Mouse (Mus musculus) yolk sac, embryonic 10.5 days (tissue): ENCODE data around the gene Nav1.

ENCODE experiments used
- DNase-seq: peaks from one replicate; pipeline ENCODE4 v3.0.0-alpha.2; 2017; ENCODE audit warnings: low spot score

Gene Nav1

DNA sequence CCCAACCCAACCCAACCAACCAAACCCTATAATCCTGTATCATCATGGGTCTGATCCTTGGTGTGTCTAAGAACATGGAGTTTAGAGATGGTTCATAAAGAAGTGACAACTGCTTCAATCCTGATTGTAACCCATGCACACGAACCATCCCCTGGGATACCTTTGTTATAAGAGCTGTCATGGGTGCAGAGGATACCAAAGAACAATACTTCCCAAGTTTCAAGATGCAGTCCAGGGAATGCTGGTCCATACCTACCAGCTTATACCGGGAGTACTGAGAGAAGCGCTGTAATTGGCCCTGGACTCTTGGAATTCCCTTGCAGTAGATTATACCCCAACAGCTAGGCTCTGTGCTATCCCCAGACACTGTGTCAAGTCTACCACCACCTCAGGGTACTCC, 165.2 kb downstream of the Nav1 start:
- no peak for DNase-seq

DNA sequence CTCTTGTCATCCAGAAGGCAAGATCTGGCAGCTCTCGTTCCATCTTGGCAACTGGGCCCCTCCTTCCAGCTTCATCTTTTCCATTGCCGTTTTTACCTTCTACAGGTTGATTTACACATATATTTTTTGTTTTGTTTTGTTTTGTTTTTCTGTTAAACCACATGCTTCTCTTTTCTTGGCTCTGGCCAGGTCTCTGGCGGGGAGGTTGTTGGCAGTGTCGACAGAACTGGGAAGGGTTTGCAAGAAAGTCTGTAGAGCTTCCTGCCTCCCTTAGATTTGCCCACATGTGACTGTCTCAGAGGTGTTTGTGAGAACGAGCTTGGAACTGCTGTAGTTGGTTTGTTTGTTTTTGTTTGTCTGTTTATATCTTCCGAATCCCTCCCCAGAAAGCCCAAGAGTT, 166.1 kb downstream of the Nav1 start:
- no peak for DNase-seq

DNA sequence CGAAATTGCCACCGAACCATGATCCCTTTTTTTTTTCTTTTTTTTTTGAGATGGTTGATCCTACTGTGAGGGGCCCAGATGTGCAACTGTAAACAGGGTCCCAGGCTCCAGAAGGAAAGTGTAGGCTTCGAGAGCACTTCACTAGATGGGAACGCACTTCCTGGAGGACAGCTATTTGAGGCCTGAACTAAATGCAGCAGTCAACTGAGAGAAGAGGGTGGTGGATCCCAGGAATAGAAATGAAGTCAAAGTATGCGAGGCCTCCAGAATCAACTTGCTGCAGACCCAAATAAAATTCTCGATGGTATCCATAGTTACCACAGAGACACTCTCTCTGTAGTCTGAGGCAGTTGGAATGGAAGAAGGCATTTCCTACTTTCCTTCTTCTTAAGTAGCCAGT, 168.3 kb downstream of the Nav1 start:
- DNase-seq = no peak

DNA sequence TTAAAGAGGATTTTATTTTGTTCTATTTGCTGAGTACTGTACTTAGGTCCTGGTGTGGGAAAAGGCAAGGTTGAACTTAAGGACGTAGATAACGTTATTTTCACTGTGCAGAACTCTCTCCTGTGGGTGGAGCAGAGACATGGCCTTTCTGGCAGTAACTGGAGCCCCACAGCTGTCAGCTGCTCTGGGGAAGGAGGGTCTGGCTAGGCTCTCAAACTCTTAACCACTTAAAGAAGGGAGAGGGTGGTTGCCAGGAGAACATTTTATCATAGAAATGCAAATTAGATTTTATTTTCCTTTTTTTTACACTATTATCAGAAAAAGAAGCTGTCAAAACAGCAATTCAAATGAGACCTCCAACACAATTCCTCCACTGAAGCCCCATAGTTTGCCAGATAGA, 171.3 kb downstream of the Nav1 start:
- DNase-seq = no peak

DNA sequence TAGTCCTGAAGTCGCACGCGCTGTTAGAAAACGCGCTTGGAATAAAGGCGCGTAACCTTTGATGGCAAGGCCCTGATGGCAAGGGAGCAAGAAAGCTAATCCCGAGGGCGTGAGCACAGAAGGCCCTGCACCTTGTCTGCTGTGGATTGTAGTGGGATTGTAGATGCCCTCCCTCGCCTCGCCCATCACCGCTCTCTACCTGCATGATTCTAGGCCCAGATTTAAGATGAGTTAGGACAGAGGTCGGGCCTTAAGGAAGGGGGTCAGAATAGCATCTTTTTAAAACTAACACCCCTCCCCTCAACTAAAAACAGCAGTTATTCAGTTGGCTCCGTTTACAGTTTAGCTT, 176.5 kb downstream of the Nav1 start:
- no peak for DNase-seq

DNA sequence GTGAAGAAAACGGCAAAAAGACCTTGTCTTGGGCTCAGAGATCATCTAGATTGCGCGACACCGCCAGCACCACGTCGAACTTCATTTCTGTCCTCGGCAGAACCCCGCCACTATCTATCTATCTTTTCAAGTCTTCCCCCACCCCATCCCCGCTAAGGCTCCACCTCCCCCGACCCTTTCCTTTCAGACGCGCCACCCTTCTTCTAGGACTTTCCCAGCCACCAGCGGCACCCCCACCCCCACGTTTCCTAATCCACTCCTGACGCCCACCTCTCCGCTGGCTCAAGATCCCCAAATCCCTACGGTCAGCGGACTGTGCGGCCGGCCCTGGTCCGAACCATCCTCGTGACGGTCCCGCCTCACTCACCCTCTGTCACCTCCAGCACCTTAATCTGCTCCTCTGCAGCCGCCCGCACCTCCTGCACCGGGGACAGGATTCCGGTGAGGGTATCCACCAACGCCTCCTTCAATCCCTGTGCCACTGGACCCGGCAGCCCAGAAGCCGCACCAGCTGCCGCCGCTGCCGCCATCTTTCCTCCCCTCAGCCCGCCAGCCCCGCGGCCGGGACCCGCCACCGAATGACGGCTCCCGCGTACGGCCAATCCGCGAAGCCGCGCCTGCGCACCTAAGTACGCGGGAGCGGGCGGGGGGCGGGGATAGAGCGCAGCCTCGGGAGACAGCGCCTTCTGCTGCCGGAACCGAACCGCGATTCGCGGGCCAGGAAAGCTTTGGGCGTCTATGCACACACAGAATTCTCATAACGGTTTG, 177.0 kb downstream of the Nav1 start, which contains the start of gene Ipo9:
Gene Ipo9 (minus strand): TSS at position 599 of the 768 bp plus-strand sequence.
- DNase-seq = peak; percentile 89

DNA sequence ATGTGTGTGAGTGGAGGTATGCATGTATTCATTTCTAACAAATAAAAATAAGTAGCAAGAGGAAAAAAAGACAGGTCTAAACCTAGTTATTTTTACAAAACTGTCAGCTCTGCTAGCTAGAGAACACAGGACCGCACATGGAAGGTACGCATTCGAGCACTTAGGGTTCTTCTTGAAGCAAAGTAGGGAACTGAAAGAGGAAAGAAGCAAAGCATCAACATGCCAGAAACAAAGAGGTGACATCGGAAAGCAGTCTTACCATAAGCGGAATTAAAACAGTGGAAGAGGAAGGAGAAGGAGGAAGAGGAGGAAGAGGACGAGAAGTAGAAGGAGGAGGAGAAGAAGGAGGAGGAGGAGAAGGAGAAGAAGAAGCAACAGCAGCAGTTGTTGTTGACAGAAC, 179.7 kb downstream of the Nav1 start:
- no peak for DNase-seq

DNA sequence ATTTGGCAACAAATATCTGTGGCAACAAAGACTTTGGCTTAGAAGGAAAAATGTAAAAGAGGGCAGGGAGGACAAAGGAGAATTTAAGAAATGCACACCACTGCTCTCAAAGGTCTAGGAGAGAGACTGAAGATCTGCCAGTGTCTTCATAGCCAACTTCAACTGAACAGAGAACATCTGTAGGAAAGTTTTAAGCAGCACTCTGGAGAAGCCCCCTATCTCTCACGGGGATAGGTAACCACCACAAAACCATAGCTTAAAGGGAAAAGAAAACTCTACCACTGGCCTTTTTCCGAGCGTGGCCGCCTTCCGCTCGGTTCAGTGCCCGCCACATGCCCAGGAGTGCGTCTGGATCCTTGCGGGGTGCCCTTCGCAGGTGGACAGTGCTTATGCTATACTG, 180.4 kb downstream of the Nav1 start:
- DNase-seq = no peak

DNA sequence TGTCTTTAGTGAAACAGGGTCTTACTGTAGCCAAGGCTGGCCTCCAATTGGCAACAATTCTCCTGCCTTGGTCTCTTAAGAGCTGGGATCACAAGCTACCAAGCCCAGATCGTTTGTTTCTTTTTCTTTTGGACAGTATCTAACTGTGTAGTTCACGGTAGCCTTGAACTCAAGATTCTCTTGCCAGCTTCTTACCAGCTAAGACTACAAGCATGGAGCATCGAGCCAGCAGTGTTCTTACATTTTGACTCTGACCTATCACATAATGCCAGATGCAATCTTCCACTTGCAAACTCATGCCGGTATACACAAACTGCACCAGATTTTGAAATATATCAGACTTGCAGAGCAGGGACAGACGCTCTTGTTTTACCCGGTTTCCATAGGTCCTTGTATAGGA, 184.3 kb downstream of the Nav1 start:
- DNase-seq = no peak

DNA sequence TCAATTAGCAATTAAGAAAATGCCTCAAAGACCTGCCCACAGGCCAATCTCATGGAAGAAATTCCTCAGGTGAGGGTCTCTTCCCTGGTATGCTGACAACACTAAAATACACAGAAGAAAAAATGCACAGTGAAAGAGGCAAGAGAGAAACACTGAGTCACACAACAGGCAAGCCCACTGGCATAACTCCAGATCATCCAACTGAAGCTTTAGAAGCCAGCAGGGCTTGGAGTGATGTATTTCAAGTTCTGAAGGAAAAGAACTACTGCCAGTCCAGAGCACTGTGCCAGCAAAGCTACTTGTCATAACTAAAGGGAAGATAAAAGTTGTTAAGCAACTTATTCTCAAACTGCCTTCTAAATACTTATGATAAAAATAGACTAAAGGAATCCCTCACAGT, 193.1 kb downstream of the Nav1 start:
- no peak for DNase-seq

DNA sequence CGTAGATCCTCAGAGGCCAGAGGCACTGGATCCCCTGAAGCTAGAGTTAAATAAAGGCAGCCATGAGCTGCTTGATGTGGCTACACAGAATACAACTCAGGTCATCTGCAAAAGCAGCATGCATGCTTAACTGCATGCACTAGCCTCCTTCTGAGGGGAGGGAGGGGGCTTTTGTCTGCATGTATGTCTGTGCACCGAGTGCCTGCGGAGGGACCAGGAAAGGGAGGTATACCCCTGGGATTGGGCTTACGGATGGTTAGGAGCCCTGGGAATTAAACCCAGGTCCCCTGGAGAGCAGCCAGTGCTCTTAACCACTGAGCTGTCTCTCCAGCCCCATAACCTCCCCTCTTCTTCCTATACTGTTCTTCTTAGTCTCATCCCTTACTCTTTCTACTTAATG, 195.0 kb downstream of the Nav1 start:
- no peak for DNase-seq

DNA sequence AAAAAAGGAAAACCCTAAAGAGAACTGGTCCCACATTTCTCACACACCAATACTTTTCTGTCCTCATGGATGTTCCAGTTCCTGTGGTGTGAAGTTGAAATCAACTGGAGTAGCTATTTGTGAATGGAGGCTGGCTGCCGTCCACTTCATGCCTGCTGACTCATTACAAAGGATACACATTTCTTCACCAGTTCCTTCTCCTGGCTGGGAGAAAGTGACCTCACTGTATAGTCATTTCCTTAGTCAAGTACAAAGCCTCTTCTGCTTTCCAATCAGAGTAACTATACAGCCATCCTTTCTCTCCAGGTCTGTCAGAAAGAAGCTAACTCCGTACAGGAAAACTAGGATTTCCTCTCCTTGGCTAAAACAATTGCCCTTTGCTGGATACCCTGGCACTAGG, 196.1 kb downstream of the Nav1 start:
- no peak for DNase-seq

DNA sequence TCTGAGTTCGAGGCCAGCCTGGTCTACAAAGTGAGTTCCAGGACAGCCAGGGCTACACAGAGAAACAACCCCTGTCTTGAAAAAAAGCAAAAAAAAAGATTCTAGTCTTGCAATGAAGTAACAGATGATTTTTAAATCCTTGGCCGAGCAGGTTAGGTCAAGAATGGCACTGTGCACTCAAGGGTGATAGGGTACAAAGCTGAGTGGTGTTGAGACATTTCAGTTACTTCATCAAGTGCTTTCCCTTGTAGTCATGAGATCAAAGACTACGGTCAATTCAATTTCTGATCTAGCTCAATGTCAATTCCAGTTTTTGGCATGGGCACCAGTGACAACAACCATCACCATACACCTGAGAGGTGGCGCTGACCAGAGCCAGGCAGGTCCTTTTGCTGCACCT, 198.1 kb downstream of the Nav1 start:
- DNase-seq = no peak

DNA sequence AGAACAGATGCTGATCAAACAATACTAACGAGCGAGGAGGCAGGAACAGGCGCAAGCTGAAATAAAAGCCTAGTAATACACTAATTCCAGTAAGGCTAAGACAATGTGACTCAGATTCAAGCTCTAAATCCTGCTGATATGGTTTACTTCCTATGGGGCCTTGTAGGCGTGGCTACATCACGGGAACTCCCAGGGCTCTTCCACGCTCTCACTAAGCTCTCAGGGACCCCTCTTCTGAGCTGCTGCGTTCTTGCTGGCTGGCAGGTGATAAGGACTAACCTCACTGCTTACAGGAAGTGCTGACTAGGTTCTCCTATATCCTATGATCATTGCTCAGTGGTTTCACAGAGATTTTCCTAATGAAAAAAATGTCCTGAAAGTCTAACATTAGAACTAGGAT, 201.7 kb downstream of the Nav1 start:
- no peak for DNase-seq

DNA sequence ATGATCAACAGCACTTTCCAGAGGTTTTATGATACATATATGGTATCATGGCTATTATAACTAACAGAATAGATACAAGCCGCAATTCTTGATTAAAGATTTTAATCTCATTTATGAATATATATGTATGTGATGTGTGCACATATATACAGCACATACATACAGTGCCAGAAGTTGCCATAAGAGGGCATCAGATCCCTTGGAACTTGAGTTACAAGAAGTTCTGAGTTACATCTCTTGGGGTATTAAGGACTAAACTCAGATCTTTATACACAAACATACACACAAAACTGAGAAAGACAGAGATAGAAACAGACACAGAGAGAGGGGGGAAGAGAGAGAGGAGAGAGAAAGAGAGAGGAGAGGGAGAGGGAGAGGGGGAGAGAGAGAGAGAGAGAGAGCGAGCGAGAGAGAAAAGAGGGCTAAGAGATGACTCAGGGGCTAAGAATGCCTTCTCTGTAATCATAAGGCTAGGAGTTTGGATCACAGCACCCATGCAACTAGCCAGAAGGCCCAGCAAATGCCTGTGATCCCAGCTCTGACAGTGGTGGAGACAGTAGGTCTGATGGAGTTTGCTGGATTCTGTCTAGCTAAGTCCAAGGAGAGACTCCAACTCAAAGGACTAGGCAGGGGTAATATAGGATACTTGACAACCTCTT, 205.5 kb downstream of the Nav1 start:
- DNase-seq = no peak

DNA sequence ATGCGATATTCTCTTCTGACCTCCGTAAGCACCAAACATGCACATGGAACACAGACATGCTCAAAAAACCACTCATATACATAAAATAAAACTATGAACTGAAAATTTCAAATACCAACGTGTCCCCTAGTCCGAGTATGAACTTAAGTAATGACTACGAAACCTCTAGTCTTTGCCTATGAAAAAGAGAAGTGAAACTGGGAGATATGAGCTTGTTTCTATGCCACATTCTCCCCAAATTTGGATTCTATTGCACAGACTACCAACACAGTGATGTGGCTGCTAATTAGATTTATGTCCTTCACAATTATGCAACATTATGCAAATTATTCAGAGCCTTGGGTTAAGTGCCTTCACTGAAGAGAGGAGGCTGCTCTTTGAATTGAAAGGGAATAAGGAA, 207.6 kb downstream of the Nav1 start:
- no peak for DNase-seq

DNA sequence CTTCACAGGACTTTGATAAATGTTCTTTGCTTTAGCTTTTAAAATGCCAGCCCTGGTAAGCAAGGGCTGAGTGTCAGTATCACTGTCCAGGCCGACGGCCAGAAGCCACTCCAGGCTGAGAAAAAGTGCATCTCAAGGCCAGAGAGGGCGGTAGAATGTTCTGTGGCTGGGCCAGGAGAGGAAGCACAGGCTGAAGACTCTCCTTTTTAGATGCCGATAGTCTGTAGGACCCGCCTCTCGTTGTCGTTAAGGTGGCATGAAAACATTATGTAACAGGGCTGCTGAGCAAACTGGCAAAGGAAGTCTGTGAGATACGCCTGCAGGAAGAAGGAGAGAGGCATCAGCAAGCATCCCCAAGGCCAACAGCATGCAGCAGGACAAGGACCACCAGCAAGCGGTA, 221.9 kb downstream of the Nav1 start:
- DNase-seq = no peak
